Mouse (Mus musculus) liver, adult 2 months (tissue): ENCODE data around the gene Adamts5. TPM values are rescaled to one million over a fixed set of nuclear protein-coding genes. Genes with fewer than 3 reads are reported as not detected.

Experiments
- DNase-seq: peaks from one replicate; pipeline ENCODE4 v3.0.0-alpha.2; 2011; ENCODE audit warnings: low read depth, low spot score; ENCODE audit errors: extremely low read depth
- H3K27ac ChIP-seq: fragments of 200-500 bp; replicated peaks from 2 replicates; pipeline ENCODE4 v1.5.1; 2012; ENCODE audit warnings: low read depth, mild to moderate bottlenecking, control low read depth, inconsistent platforms, low read length; ENCODE audit not compliant: insufficient read depth
- H3K27me3 ChIP-seq: fragments of 200-500 bp; 2 replicates; pipeline ENCODE4 v1.6.1; 2012; ENCODE audit warnings: mild to moderate bottlenecking, moderate library complexity, low read length, inconsistent platforms; ENCODE audit not compliant: control insufficient read depth, insufficient read depth
- H3K36me3 ChIP-seq: fragments of 200-500 bp; 2 replicates; pipeline ENCODE4 v1.6.1; 2012; ENCODE audit warnings: low read length, inconsistent platforms; ENCODE audit not compliant: control insufficient read depth, insufficient read depth
- H3K4me1 ChIP-seq: fragments of 200-500 bp; 2 replicates; pipeline ENCODE4 v1.6.1; 2011; ENCODE audit warnings: low read length; ENCODE audit not compliant: control insufficient read depth, insufficient read depth
- H3K4me3 ChIP-seq: fragments of 200-500 bp; 2 replicates; pipeline ENCODE4 v1.5.1; 2011; ENCODE audit warnings: low read depth, mild to moderate bottlenecking, control low read depth, low read length, moderate library complexity; ENCODE audit not compliant: insufficient read depth
- H3K79me2 ChIP-seq: fragments of 200-500 bp; 2 replicates; pipeline ENCODE4 v1.6.1; 2012; ENCODE audit warnings: inconsistent platforms, mild to moderate bottlenecking, low read length, moderate library complexity; ENCODE audit not compliant: control insufficient read depth, insufficient read depth
- H3K9ac ChIP-seq: fragments of 200-500 bp; 2 replicates; pipeline ENCODE4 v1.6.1; 2012; ENCODE audit warnings: low read depth, mild to moderate bottlenecking, control low read depth, inconsistent platforms, low read length
- CTCF ChIP-seq: fragments of 200-500 bp; IDR thresholded peaks from 2 replicates; pipeline ENCODE4 v1.5.1; 2011; ENCODE audit warnings: low read depth, low read length, control low read depth
- POLR2A ChIP-seq: fragments of 200-500 bp; IDR thresholded peaks from 2 replicates; pipeline ENCODE4 v1.6.1; 2011; ENCODE audit warnings: low read length, control low read depth; ENCODE audit not compliant: insufficient read depth; ENCODE audit errors: extremely low read depth
- WGBS: fragments of 180-500 bp; shearing (Covaris S2); methylation state at CpG from one replicate; pipeline ENCODE4 v1.1.7; 2018; 5-methylcytosine and 5-hydroxymethylcytosine counted together
- polyA plus RNA-seq: library from polyadenylated mRNA; depleted of rRNA; stranded (reverse); fragments of >200 nt; gene quantifications from 2 replicates; pipeline ENCODE4 v1.2.3, GENCODE M21; 2012
- total RNA-seq: library from RNA; depleted of rRNA; stranded (reverse); fragments of >200 nt; gene quantifications from 2 replicates; pipeline ENCODE4 v1.2.3, GENCODE M21; 2014

The Adamts5 gene
- total and polyA plus RNA-seq, 2 experiments, result 0.44 to 0.74 TPM

GRCm38 (mm10) chr16:85899790-85900587 lies 1.6 kb downstream of the Adamts5 start:
- WGBS, result 2% methylated on average over 45 of the region's 45 CpGs
- Histone ChIP-seq H3K27me3 (peaks cover 14% of the 10 kb centered on the region), H3K4me1 (peaks cover 2% of the 10 kb centered on the region)

GRCm38 (mm10) chr16:85899301-85899721 lies 2.3 kb downstream of the Adamts5 start:
- no peak for DNase-seq
- Histone ChIP-seq H3K9ac (0 out of 2 replicates have a peak overlapping the region, but pooled peaks have one; percentile 25), H3K4me3 (peak overlapping the region; percentile 59), H3K27ac (no peak overlapping the region), H3K4me1 (peaks cover 2% of the 10 kb centered on the region), H3K27me3 (peaks cover 14% of the 10 kb centered on the region), H3K79me2 (no peaks in the 10 kb centered on the region), H3K36me3 (no peaks in the 10 kb centered on the region)
- 20% methylated on average over 25 of the region's 25 CpGs for WGBS
- TF ChIP-seq POLR2A (no peak), CTCF (0 out of 2 replicates have a peak, but pooled peaks have one; percentile 6)

More at GRCm38 (mm10) chr16:85899790-85900587, 1.6 kb downstream of the Adamts5 start:
- DNase-seq, result no peak
- TF ChIP-seq POLR2A (no peak), CTCF (no peak)
- Histone ChIP-seq H3K79me2 (no peaks in the 10 kb centered on the region), H3K27ac (no peak overlapping the region), H3K36me3 (no peaks in the 10 kb centered on the region), H3K9ac (peak overlapping the region; percentile 25), H3K4me3 (peak overlapping the region; percentile 59; the same call in 1 of the 2 replicates)

- H3K9ac ChIP-seq, result no peak overlapping the region
- peaks cover 2% of the 10 kb centered on the region for H3K4me1 ChIP-seq
- no peak for DNase-seq
- H3K79me2 ChIP-seq, result no peaks in the 10 kb centered on the region
- 85% methylated on average over 10 of the region's 10 CpGs for WGBS
- TF ChIP-seq CTCF, result no peak
- TF ChIP-seq POLR2A, result no peak
- peak overlapping the region; percentile 59 for H3K4me3 ChIP-seq
- peaks cover 14% of the 10 kb centered on the region for H3K27me3 ChIP-seq
- no peaks in the 10 kb centered on the region for H3K36me3 ChIP-seq
- H3K27ac ChIP-seq, result no peak overlapping the region
Observed at GRCm38 (mm10) chr16:85898816-85899215, 2.8 kb downstream of the Adamts5 start.

GRCm38 (mm10) chr16:85898391-85898790 lies 3.2 kb downstream of the Adamts5 start:
- no peak for DNase-seq
- Histone ChIP-seq H3K36me3 (no peaks in the 10 kb centered on the region), H3K4me1 (peaks cover 2% of the 10 kb centered on the region), H3K9ac (no peak overlapping the region), H3K27ac (no peak overlapping the region), H3K79me2 (no peaks in the 10 kb centered on the region), H3K4me3 (no peak overlapping the region), H3K27me3 (peaks cover 14% of the 10 kb centered on the region)
- no peak for TF ChIP-seq POLR2A
- no peak for TF ChIP-seq CTCF
- WGBS, result 75% methylated on average over 4 of the region's 4 CpGs

GRCm38 (mm10) chr16:85897854-85898253 lies 3.8 kb downstream of the Adamts5 start:
- Histone ChIP-seq H3K27ac (no peak overlapping the region), H3K4me3 (peak overlapping the region; percentile 30; the same call in 1 of the 2 replicates), H3K79me2 (no peaks in the 10 kb centered on the region), H3K36me3 (no peaks in the 10 kb centered on the region), H3K9ac (no peak overlapping the region), H3K27me3 (peaks cover 14% of the 10 kb centered on the region), H3K4me1 (peaks cover 2% of the 10 kb centered on the region)
- no peak for DNase-seq
- no peak for TF ChIP-seq CTCF
- TF ChIP-seq POLR2A, result no peak
- WGBS, result 82% methylated on average over 3 of the region's 3 CpGs

GRCm38 (mm10) chr16:85895948-85896347 lies 5.7 kb downstream of the Adamts5 start:
- H3K9ac ChIP-seq, result no peak overlapping the region
- no peak overlapping the region for H3K4me3 ChIP-seq
- H3K4me1 ChIP-seq, result peaks cover under 1% of the 10 kb centered on the region
- no peaks in the 10 kb centered on the region for H3K36me3 ChIP-seq
- no peak for DNase-seq
- no peak overlapping the region for H3K27ac ChIP-seq
- no peaks in the 10 kb centered on the region for H3K79me2 ChIP-seq
- peaks cover 11% of the 10 kb centered on the region for H3K27me3 ChIP-seq
- no peak for TF ChIP-seq CTCF
- 78% methylated on average over 4 of the region's 4 CpGs for WGBS
